Mouse (Mus musculus): Measurements from ENCODE around the gene Ogn. TPM values are rescaled to one million over a fixed set of nuclear protein-coding genes. Genes with fewer than 3 reads are reported as not detected.
"Not testable (repeated sequence)": the region's sequence is repeated elsewhere in the genome, so short reads cannot be mapped to it uniquely, and the experiment has no call there.

Ogn gene
- polyA plus RNA-seq (2015; fragmentation: Nextera tagmentation; extraction: Ambion mirVana) = 12.4 TPM in 2 replicates

DNA sequence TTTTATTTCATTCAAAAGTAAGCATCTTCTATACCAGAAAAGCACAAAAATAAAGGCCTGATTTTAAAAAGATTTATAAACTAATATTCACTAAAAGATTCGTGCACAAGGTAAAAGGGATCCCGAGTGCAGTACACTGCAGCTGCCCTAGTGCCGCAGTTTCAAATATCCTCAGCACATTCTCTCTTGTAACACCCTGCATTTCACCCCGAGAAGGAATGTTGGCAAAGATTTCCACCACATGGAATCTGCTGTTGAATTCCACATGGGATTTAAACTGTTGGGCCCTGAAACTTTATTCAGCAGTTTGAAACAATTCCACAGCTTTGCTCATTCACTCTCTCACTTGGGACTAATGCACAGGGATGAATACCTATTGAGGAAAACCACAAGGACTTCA, at the start of gene Ogn:
Ogn (plus strand) TSS at position 333 of the 400 bp plus-strand sequence.
- ATAC-seq (replicated peaks) = no peak
- no peak within 1 kb of the TSS for H3K27ac ChIP-seq
- H3K9ac ChIP-seq = no peak within 1 kb of the TSS
- WGBS = 73% methylated on average over 4 of the region's 4 CpGs
- H3K4me2 ChIP-seq = no peak within 1 kb of the TSS
- H3K9me3 ChIP-seq = no peaks in the 10 kb centered on the region
- H3K27me3 ChIP-seq (replicated peaks) = no peaks in the 10 kb centered on the region
- H3K4me1 ChIP-seq = no peaks in the 10 kb centered on the region
- no peak within 1 kb of the TSS for H3K4me3 ChIP-seq
- H3K36me3 ChIP-seq (replicated peaks) = no peaks in the 10 kb centered on the region

DNA sequence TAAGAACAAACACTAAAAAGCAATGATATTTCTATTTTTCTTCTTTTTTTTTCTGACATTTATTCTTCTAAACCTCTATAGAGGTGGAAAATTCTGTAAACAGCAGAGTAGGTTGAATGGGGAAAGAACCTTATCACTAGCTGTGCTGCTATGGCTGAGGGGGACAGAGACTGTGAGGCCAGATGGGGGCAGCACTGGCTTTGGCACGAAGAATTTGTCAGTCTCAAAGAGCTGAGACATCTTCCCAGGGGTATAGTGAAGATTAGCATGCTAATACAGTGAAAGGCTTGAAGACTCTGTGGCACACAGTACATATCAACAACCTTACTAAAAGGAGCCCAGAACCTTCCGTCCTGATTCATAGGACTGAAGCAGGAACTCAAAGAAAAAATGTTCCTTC, 48.7 kb upstream of the Ogn start:
- H3K36me3 ChIP-seq (replicated peaks) = no peaks in the 10 kb centered on the region
- H3K27me3 ChIP-seq (replicated peaks) = no peaks in the 10 kb centered on the region
- no peak for ATAC-seq (replicated peaks)
- no peak overlapping the region for H3K9ac ChIP-seq
- 34% methylated on average over 2 of the region's 2 CpGs for WGBS
- H3K4me3 ChIP-seq = no peak overlapping the region
- H3K27ac ChIP-seq = no peak overlapping the region
- H3K4me1 ChIP-seq = no peaks in the 10 kb centered on the region
- no peaks in the 10 kb centered on the region for H3K9me3 ChIP-seq
- no peak overlapping the region for H3K4me2 ChIP-seq

DNA sequence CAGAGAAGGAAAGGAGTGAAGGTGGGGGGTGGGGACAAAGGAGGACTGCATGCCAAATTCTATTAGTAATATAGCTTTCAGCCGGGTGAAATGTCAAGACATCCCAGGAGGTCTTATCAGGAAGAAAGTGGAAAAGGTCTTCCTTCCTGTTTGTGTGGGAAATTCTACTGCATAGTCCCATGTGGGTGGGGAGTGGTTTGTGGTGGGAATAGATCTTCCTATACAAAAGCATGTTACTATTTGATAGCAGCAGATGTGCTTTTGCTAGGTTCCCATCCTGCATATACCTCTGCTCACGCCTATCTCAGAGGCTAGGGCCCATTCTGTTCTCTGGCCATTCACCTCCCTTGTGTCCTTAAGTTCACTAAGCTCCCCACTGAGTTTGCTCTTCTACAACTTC, 47.0 kb upstream of the Ogn start:
- 59% methylated on average over 2 of the region's 2 CpGs for WGBS
- ATAC-seq (replicated peaks) = no peak
- Histone ChIP-seq H3K36me3 (replicated peaks) (no peaks in the 10 kb centered on the region), H3K4me3 (no peak overlapping the region), H3K4me1 (no peaks in the 10 kb centered on the region), H3K4me2 (no peak overlapping the region), H3K9ac (no peak overlapping the region), H3K9me3 (no peaks in the 10 kb centered on the region), H3K27ac (no peak overlapping the region), H3K27me3 (replicated peaks) (no peaks in the 10 kb centered on the region)

DNA sequence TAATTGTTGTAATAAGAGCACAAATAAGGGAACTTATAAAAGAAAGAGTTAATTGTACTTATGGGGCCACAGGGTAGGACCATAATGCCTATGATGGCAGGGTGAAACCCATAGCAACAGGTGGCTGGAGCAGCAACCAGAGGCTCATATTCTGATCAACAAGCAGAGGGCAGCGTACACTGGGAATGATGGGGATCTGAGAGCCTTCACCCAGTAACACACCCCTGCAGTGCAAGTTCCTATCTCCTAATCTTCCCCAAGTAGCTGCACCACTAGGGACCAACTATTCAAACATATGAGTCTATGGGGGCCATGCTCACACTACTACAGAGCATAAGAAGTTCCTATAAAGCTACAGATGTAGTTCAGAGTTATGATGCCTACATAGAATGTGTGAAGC, 43.5 kb upstream of the Ogn start:
- Histone ChIP-seq H3K27me3 (replicated peaks) (no peaks in the 10 kb centered on the region), H3K4me3 (no peak overlapping the region), H3K4me1 (no peaks in the 10 kb centered on the region), H3K4me2 (no peak overlapping the region), H3K9ac (no peak overlapping the region), H3K36me3 (replicated peaks) (no peaks in the 10 kb centered on the region), H3K27ac (no peak overlapping the region), H3K9me3 (no peaks in the 10 kb centered on the region)
- WGBS = 83% methylated on average over 1 of the region's 1 CpGs
- ATAC-seq (replicated peaks) = no peak

GRCm38 (mm10) chr13:49570371-49570770, 37.5 kb upstream of the Ogn start:
- no peaks in the 10 kb centered on the region for H3K4me1 ChIP-seq
- H3K4me2 ChIP-seq = no peak overlapping the region
- H3K9me3 ChIP-seq = no peaks in the 10 kb centered on the region
- ATAC-seq (replicated peaks) = no peak
- H3K36me3 ChIP-seq (replicated peaks) = no peaks in the 10 kb centered on the region
- no peaks in the 10 kb centered on the region for H3K27me3 ChIP-seq (replicated peaks)
- no peak overlapping the region for H3K27ac ChIP-seq
- WGBS = 76% methylated on average over 3 of the region's 3 CpGs
- no peak overlapping the region for H3K9ac ChIP-seq
- no peak overlapping the region for H3K4me3 ChIP-seq

- Histone ChIP-seq H3K9ac (no peak overlapping the region), H3K27ac (no peak overlapping the region), H3K4me1 (no peaks in the 10 kb centered on the region), H3K4me2 (no peak overlapping the region), H3K27me3 (replicated peaks) (no peaks in the 10 kb centered on the region), H3K9me3 (no peaks in the 10 kb centered on the region), H3K4me3 (no peak overlapping the region), H3K36me3 (replicated peaks) (no peaks in the 10 kb centered on the region)
- 91% methylated on average over 2 of the region's 2 CpGs for WGBS
- ATAC-seq (replicated peaks) = no peak
These were observed 36.4 kb upstream of the Ogn start for GRCm38 (mm10) chr13:49571418-49571817.

DNA sequence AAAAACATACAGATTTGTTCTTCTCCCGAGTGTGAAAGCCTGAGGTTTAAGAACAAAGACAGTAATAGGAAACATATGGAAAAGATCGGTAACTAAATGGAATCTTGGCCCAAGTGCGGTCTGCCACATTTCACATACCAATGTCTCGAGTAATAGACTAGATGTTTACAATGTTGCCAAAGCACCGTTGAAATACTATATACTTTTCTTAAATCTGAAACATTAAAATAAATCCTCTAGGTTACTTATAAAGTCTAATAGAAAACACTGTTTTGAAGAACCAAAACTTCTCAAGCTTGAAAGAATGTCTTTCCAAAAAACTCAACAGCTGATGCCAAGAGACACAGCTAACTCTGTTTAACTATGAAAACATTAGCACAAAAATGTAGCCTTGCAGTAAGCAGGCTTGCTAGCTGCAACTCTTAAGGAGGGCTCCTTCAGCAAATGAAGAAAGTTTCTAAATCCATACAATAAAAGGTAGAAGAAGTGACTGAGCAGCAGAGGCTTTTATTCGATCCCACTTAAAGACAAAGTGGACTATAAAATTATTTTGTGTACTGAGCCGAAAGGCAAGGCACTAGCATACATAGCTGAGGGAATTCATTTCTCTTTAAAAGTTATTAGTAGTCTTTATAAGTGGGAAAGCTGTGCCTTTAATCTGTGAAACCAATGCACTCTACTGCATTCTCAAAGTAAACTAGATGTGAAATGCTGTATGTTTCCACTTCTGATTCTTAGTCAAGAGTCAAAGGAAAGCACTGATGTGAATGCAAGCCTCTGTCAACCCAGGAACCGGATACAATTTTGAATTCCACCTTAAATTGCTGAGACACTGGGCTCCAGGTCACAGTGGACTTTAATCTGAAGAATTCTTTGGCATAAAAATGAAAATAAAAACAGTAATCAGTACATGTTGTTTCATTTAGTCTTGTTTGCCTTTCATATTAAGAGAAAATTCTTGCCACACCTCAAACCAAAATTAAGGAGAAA, 26.0 kb upstream of the Ogn start, which contains the start of gene Omd:
Omd (plus strand) TSS at position 922 of the 990 bp plus-strand sequence.
- H3K4me2 ChIP-seq = no peak within 1 kb of the TSS
- no peaks in the 10 kb centered on the region for H3K4me1 ChIP-seq
- no peak within 1 kb of the TSS for H3K9ac ChIP-seq
- no peak for ATAC-seq (replicated peaks)
- no peak within 1 kb of the TSS for H3K27ac ChIP-seq
- no peaks in the 10 kb centered on the region for H3K9me3 ChIP-seq
- H3K36me3 ChIP-seq (replicated peaks) = no peaks in the 10 kb centered on the region
- H3K27me3 ChIP-seq (replicated peaks) = no peaks in the 10 kb centered on the region
- WGBS = 86% methylated on average over 8 of the region's 8 CpGs
- no peak within 1 kb of the TSS for H3K4me3 ChIP-seq

- H3K4me1 ChIP-seq = no peaks in the 10 kb centered on the region
- no peak overlapping the region for H3K4me2 ChIP-seq
- no peak overlapping the region for H3K9ac ChIP-seq
- H3K36me3 ChIP-seq (replicated peaks) = no peaks in the 10 kb centered on the region
- H3K4me3 ChIP-seq = no peak overlapping the region
- no peak overlapping the region for H3K27ac ChIP-seq
- H3K27me3 ChIP-seq (replicated peaks) = no peaks in the 10 kb centered on the region
- no peak for ATAC-seq (replicated peaks)
- no peaks in the 10 kb centered on the region for H3K9me3 ChIP-seq
These were observed 24.0 kb upstream of the Ogn start for GRCm38 (mm10) chr13:49583859-49584258.

- Histone ChIP-seq H3K36me3 (replicated peaks) (no peaks in the 10 kb centered on the region), H3K4me2 (no peak overlapping the region), H3K9me3 (no peaks in the 10 kb centered on the region), H3K4me3 (no peak overlapping the region), H3K9ac (no peak overlapping the region), H3K27ac (no peak overlapping the region), H3K27me3 (replicated peaks) (no peaks in the 10 kb centered on the region), H3K4me1 (no peaks in the 10 kb centered on the region)
- WGBS = 81% methylated on average over 8 of the region's 8 CpGs
- no peak for ATAC-seq (replicated peaks)
These were observed 23.4 kb upstream of the Ogn start for GRCm38 (mm10) chr13:49584307-49585005.

GRCm38 (mm10) chr13:49586062-49586461, 21.8 kb upstream of the Ogn start:
- H3K9ac ChIP-seq = no peak overlapping the region
- no peaks in the 10 kb centered on the region for H3K27me3 ChIP-seq (replicated peaks)
- H3K9me3 ChIP-seq = no peaks in the 10 kb centered on the region
- ATAC-seq (replicated peaks) = no peak
- no peaks in the 10 kb centered on the region for H3K4me1 ChIP-seq
- H3K36me3 ChIP-seq (replicated peaks) = no peaks in the 10 kb centered on the region
- no peak overlapping the region for H3K4me2 ChIP-seq
- 95% methylated on average over 6 of the region's 6 CpGs for WGBS
- no peak overlapping the region for H3K4me3 ChIP-seq
- no peak overlapping the region for H3K27ac ChIP-seq

- not testable (repeated sequence) for H3K4me1 ChIP-seq; H3K27me3 ChIP-seq (replicated peaks); H3K9me3 ChIP-seq; H3K4me2 ChIP-seq; H3K27ac ChIP-seq; H3K4me3 ChIP-seq; H3K9ac ChIP-seq; ATAC-seq (replicated peaks); H3K36me3 ChIP-seq (replicated peaks)
- WGBS = 24% methylated on average over 2 of the region's 2 CpGs
These were observed 5.3 kb upstream of the Ogn start for GRCm38 (mm10) chr13:49602541-49602940.

GRCm38 (mm10) chr13:49603603-49604002, 4.2 kb upstream of the Ogn start:
- Histone ChIP-seq H3K4me2 (no peak overlapping the region), H3K27ac (no peak overlapping the region), H3K27me3 (replicated peaks) (no peaks in the 10 kb centered on the region), H3K9ac (no peak overlapping the region), H3K9me3 (no peaks in the 10 kb centered on the region), H3K4me1 (no peaks in the 10 kb centered on the region), H3K4me3 (no peak overlapping the region), H3K36me3 (replicated peaks) (no peaks in the 10 kb centered on the region)
- ATAC-seq (replicated peaks) = no peak

Data from midbrain, embryonic 15.5 days (tissue).